Mouse (Mus musculus) CH12.LX (cell line): Measurements from ENCODE around the gene Gm20431.

ENCODE experiments used
- CTCF ChIP-seq, 2 experiments: IDR thresholded peaks in 1 of 2; conservative IDR thresholded peaks in 1 of 2; 2 replicates each; pipeline ENCODE4 v1.5.1; 2011 to 2012; ENCODE audit warnings: low read depth in 2 of 2, low read length in 2 of 2, improper control_type of control experiment in 1 of 2, inconsistent platforms in 1 of 2, mild to moderate bottlenecking in 1 of 2, moderate library complexity in 1 of 2
- GABPA ChIP-seq: IDR thresholded peaks from 2 replicates; pipeline ENCODE4 v1.6.1; 2012; ENCODE audit warnings: low read depth, low read length, improper control_type of control experiment, inconsistent platforms; ENCODE audit not compliant: insufficient replicate concordance
- MAZ ChIP-seq: IDR thresholded peaks from 2 replicates; pipeline ENCODE4 v1.6.1; 2012; ENCODE audit warnings: low read depth, mild to moderate bottlenecking, inconsistent platforms, low read length, improper control_type of control experiment, moderate library complexity
- POLR2A ChIP-seq: IDR thresholded peaks from 2 replicates; pipeline ENCODE4 v1.6.1; 2011; ENCODE audit warnings: low read depth, mild to moderate bottlenecking, improper control_type of control experiment, low read length
- SMC3 ChIP-seq: IDR thresholded peaks from 2 replicates; pipeline ENCODE4 v1.6.1; 2011; ENCODE audit warnings: low read depth, low read length, improper control_type of control experiment

- no peak for TF ChIP-seq MAZ
- no peak for TF ChIP-seq SMC3
- no peak for TF ChIP-seq POLR2A
- no peak for TF ChIP-seq GABPA
- TF ChIP-seq CTCF (conservative IDR thresholded peaks at IDR 0.05 in 1 of 2, IDR thresholded peaks at IDR 0.05 in 1 of 2; ENCODE audit: low read depth in 2 of 2, low read length in 2 of 2) = no peak
Observed at GRCm38 (mm10) chr2:167660611-167660971, 705 bp downstream of the Gm20431 start.
